Mouse (Mus musculus): Measurements from ENCODE around the gene Btbd1.

DNA sequence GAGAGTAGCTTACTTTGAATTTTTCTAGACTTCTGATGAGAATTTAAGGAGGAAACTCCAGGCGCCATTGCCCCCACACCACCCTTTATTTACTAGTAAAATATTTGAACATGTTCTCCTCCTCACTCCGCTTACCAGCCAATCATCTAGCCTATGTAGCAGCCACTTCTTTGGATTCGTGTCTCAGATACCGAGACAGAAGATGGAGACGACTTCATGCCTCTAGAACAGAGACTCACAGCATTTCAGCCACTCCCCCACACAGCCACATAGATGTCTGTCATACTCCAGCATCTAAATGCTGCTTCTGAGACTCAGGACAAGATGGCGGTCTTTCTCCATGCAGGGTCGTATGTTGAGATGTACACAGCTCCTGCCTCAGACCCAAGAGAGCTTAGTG lies 12.9 kb upstream of the Btbd1 start:
- TF ChIP-seq POLR2A (IDR thresholded peaks at IDR 0.05; ENCODE audit: insufficient read depth, low read depth, low read length) (no peak), CTCF (IDR thresholded peaks at IDR 0.05; ENCODE audit: insufficient read depth, low read depth, low read length) (no peak)
